Mouse (Mus musculus): ENCODE measurements around the gene Vmn2r24.
"Not testable (repeated sequence)": the region's sequence is repeated elsewhere in the genome, so short reads cannot be mapped to it uniquely, and the experiment has no call there.

The Vmn2r24 gene

DNA sequence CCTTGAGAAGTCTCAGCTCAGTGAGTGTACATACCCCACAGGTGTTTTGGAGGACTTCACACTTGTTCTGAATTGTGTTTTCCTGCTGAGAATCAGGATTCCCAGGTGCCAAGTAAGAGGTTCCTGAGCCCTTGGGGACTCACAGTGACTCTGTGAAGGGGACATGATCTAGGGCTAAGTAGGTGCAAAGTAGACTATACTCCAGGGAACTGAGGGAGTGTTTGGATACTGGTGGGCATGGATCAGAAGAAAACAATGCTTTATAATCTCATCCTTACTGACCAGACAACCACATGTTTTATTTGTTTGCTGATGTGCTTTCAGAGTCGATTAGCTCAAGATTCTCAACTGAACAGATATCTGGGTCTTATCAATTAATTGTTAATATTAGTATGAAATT, at the start of gene Vmn2r24:
Gene Vmn2r24 (plus strand): TSS at position 301 of the 400 bp plus-strand sequence.
- DNase-seq (ENCODE audit: low spot score) = no peak

DNA sequence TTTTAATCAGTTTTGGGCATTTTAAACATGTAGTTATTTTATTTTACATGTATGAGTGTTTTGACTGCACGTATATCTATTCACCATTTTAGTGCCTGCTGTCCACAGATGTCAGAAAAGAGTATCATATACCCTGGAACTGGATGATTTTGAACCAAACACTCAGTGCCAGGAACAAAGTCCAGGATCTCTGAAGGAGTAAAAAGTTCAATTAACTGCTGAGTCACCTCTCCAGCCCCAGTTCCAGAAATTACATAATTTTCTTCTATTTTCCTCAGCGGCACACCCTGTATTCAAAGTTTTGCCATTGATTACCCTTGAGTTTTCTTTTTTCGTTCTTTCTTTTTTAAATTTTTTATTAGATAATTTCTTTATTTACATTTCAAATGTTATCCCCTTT, 8.6 kb upstream of the Vmn2r24 start:
- no peak for DNase-seq (ENCODE audit: low spot score)

- DNase-seq (ENCODE audit: low spot score) = no peak
Observed at GRCm38 (mm10) chr6:123784857-123785256, 6.2 kb downstream of the Vmn2r24 start.

- no peak for DNase-seq (ENCODE audit: low spot score)
Observed at GRCm38 (mm10) chr6:123793746-123794145, 15.1 kb downstream of the Vmn2r24 start.

DNA sequence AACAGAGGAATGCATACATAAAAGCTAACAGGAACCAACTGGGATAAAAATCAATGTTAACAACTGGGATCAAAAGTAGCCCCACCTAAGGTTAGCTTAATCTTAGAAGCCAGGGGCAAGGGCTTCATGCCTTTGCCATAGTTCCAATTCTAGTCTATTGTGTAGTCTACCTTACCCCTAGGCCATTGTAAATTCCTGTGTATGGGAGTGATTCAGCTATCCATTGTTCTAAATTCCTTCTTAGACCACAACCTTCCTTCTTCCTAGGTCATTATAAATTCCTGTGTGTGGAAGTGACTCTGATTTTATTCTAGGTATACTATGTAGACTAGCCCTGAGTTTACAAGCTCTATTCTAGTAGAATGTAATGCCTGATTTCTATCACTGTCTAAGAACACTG, 31.6 kb downstream of the Vmn2r24 start:
- not testable (repeated sequence) for DNase-seq (ENCODE audit: low spot score)

DNA sequence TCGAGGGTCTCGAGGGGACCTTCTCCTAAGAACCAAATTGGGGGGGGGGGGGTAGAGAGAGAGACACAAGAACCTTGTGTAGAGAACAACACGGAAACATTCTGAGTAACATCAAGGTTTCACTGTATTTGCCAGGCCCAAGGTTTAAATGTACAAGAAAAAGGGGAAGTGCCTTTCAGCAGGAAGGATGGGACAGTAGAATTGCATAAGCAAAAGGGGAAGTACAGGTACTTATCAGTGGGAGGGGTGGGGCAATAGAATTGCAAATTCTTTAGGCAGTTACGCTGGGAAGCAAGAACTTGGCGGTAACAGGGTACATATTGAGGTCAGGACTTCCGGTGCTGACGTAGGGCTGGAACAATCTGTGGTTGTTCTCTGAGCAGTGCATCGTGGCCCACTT, 41.3 kb downstream of the Vmn2r24 start:
- DNase-seq (ENCODE audit: low spot score) = no peak

- not testable (repeated sequence) for DNase-seq (ENCODE audit: low spot score)
Observed at GRCm38 (mm10) chr6:123853363-123853762, 74.7 kb downstream of the Vmn2r24 start, which contains the start of gene Vmn2r25. TSS of gene Vmn2r25 (minus strand) at chr6:123853463.

Data from layer of hippocampus, adult 9-10 months (tissue).